Mouse (Mus musculus) lung, postnatal 0 days (tissue): ENCODE data around the gene Tab3.

Experiments used
- CTCF ChIP-seq: IDR thresholded peaks from 2 replicates; pipeline ENCODE4 v1.5.1; 2016; ENCODE audit warnings: antibody characterized with exemption, mild to moderate bottlenecking
- EP300 ChIP-seq: IDR thresholded peaks from 2 replicates; pipeline ENCODE4 v1.6.1; 2016; ENCODE audit warnings: antibody characterized with exemption, mild to moderate bottlenecking, control low read depth

DNA sequence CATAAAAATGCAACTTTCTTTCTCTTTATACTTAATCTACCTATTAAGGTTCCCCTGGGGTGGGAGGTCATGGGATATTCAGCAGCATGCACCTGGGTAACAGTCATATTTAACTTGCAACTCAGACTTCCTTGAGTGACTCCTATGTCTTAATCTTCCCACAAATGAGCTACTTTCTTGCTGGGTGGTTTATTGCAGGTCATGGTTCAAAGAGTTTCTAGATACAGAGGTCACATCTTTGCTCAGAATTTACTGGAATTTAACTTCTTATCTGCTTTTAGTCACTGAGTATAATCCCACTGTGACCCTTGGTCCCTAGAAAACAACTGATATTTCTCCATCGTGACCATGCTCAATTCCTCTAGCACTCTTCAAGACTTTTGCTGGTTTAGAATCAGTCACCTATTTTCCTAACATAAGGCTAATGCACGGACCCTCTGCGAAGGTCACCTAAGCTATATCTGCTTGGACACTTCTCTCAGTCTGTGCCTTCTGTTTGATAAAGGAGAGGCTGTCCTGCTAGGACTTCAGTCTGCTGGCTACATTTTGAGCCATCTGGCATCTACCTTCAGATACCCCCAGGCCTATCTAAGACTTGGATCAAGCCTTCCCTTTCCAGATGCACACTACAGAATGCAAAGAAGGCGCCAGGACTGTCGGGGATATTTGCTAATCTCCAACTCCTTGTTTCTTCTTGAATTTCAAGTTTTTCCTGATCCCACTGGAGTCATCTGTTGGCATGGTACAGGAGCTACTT, 47.4 kb upstream of the Tab3 start:
- TF ChIP-seq CTCF, result no peak
- no peak for TF ChIP-seq EP300
